In genomic region chr13:67416811-67417210, GRCm38 (mm10) we compare ENCODE assay signal across 33 mouse cellular contexts. TPM values are rescaled to one million over a fixed set of nuclear protein-coding genes. Genes with fewer than 3 reads are reported as not detected.
DNase-seq lines count a peak whose midpoint lies in the region; ATAC-seq and TF ChIP-seq lines count a peak whose summit lies in the region.
"Had no signal": no experiment of that assay in that cellular context is flagged by ENCODE, and none has a peak within 500 bp of the region (broad histone marks: within the 10 kb centered on the region; RNA-seq: fewer than 3 reads in every experiment).

No protein-coding gene starts in this region.

- no peak for DNase-seq in liver, embryonic 14.5 days (ENCODE audit: low read depth in 3 of 3, low spot score in 3 of 3)
- no peak for DNase-seq in liver, postnatal 0 days
- DNase-seq in CH12.LX (ENCODE audit: extremely low read depth), result peak; percentile 9
- DNase-seq in Patski (ENCODE audit: low read depth, low spot score), result no peak
- no peak for DNase-seq in layer of hippocampus, adult 9-10 months (ENCODE audit: low spot score)
- DNase-seq: adrenal gland, postnatal 25 days; cerebellum, adult 11-12 months; cerebellum, postnatal 10 days; gastrocnemius, postnatal 10 days; heart, postnatal 14 days; kidney, adult 2 months; layer of hippocampus, adult 9-11 months; liver, embryonic 13.5 days; right cerebral cortex, postnatal 4 days had no signal

- H3K9me3 ChIP-seq in liver, embryonic 14.5 days (ENCODE audit: control insufficient read depth, low read length), result no peaks in the 10 kb centered on the region
- no peaks in the 10 kb centered on the region for H3K9me3 ChIP-seq in liver, postnatal 0 days (ENCODE audit: low read length)
- H3K9me3 ChIP-seq in CH12.LX (replicated peaks; ENCODE audit: low read length), result no peaks in the 10 kb centered on the region
- H3K9me3 ChIP-seq in hindbrain, embryonic 16.5 days (ENCODE audit: control insufficient read depth, low read length), result no peaks in the 10 kb centered on the region
- H3K9me3 ChIP-seq in hindbrain, embryonic 12.5 days (replicated peaks), result no peaks in the 10 kb centered on the region
- H3K9me3 ChIP-seq: embryonic facial prominence, embryonic 10.5 days; embryonic facial prominence, embryonic 15.5 days; forebrain, embryonic 13.5 days; G1E; hindbrain, embryonic 10.5 days; limb, embryonic 10.5 days; limb, embryonic 15.5 days; liver, embryonic 13.5 days; midbrain, embryonic 10.5 days; midbrain, embryonic 15.5 days had no signal

- H3K27me3 ChIP-seq in liver, embryonic 14.5 days (ENCODE audit: control insufficient read depth, insufficient read depth, low read length), result no peaks in the 10 kb centered on the region
- H3K27me3 ChIP-seq in liver, postnatal 0 days (ENCODE audit: insufficient read depth, low read length), result no peaks in the 10 kb centered on the region
- no peaks in the 10 kb centered on the region for H3K27me3 ChIP-seq in CH12.LX (replicated peaks)
- H3K27me3 ChIP-seq in Patski, result peaks cover 9% of the 10 kb centered on the region
- no peaks in the 10 kb centered on the region for H3K27me3 ChIP-seq in hindbrain, embryonic 16.5 days (replicated peaks; ENCODE audit: control insufficient read depth, insufficient read depth, low read length)
- H3K27me3 ChIP-seq in hindbrain, embryonic 12.5 days, result no peaks in the 10 kb centered on the region
- H3K27me3 ChIP-seq: embryonic facial prominence, embryonic 15.5 days; forebrain, embryonic 13.5 days; limb, embryonic 15.5 days; liver, embryonic 13.5 days; midbrain, embryonic 15.5 days had no signal

- CTCF ChIA-PET in Patski (lab: Charles Lee), result no interaction called here

- POLR2A ChIA-PET in Patski (lab: Charles Lee), result no interaction called here

- dilution Hi-C loops in CH12.LX (cut with MboI; ENCODE audit: extremely low pct_ligation_motif_present, extremely low pct_unique_long_range_greater_than_20kb, low sequenced_read_pairs), result no loop called here

- in situ Hi-C loops in CH12.LX (cut with MboI; ENCODE audit: low pct_ligation_motif_present, low pct_unique_long_range_greater_than_20kb, low sequenced_read_pairs), result no loop called here
- in situ Hi-C loops in Patski (cut with MboI; ENCODE audit: low pct_unique_long_range_greater_than_20kb), result no loop called here

- 0 out of 2 replicates have a peak, but pooled peaks have one; percentile 11 for TF ChIP-seq CTCF in liver, embryonic 14.5 days (IDR thresholded peaks at IDR 0.05; ENCODE audit: low read depth)
- TF ChIP-seq CTCF in liver, postnatal 0 days (IDR thresholded peaks at IDR 0.05; ENCODE audit: low read depth), result no peak
- peak in 1 of 2 experiments; percentile 43; a peak in 2 of 4 replicates for TF ChIP-seq CTCF in CH12.LX (conservative IDR thresholded peaks at IDR 0.05 in 1 of 2, IDR thresholded peaks at IDR 0.05 in 1 of 2; ENCODE audit: low read depth in 2 of 2, low read length in 2 of 2)
- peak; percentile 32 for TF ChIP-seq CTCF in Patski (IDR thresholded peaks at IDR 0.05)

- no peak overlapping the region for H3K4me3 ChIP-seq in liver, embryonic 14.5 days (ENCODE audit: insufficient read depth in 1 of 2, low read depth in 2 of 2, low read length in 2 of 2)
- H3K4me3 ChIP-seq in liver, postnatal 0 days (ENCODE audit: low read depth, low read length), result no peak overlapping the region
- no peak overlapping the region for H3K4me3 ChIP-seq in CH12.LX (replicated peaks in 1 of 3; ENCODE audit: low read depth in 2 of 3, low read length in 2 of 3, poor library complexity in 1 of 3)
- H3K4me3 ChIP-seq in hindbrain, embryonic 16.5 days (ENCODE audit: low read length), result no peak overlapping the region
- no peak overlapping the region for H3K4me3 ChIP-seq in hindbrain, embryonic 12.5 days
- H3K4me3 ChIP-seq: embryonic facial prominence, embryonic 10.5 days; embryonic facial prominence, embryonic 15.5 days; forebrain, embryonic 13.5 days; hindbrain, embryonic 10.5 days; limb, embryonic 10.5 days; limb, embryonic 15.5 days; liver, embryonic 13.5 days; midbrain, embryonic 10.5 days; midbrain, embryonic 15.5 days had no signal

- H3K4me1 ChIP-seq in liver, embryonic 14.5 days (replicated peaks; ENCODE audit: control insufficient read depth in 2 of 2, insufficient read depth in 2 of 2, low read length in 1 of 2), result peaks cover 0 to 2% of the 10 kb centered on the region in 2 experiments; a peak in 1 of 4 replicates
- no peaks in the 10 kb centered on the region for H3K4me1 ChIP-seq in liver, postnatal 0 days (ENCODE audit: insufficient read depth)
- no peaks in the 10 kb centered on the region; a peak in 1 of 4 replicates for H3K4me1 ChIP-seq in CH12.LX (ENCODE audit: control insufficient read depth in 1 of 2, insufficient read depth in 2 of 2)
- peaks cover 8% of the 10 kb centered on the region for H3K4me1 ChIP-seq in hindbrain, embryonic 16.5 days (ENCODE audit: control insufficient read depth, insufficient read depth, low read depth, low read length)
- no peaks in the 10 kb centered on the region for H3K4me1 ChIP-seq in hindbrain, embryonic 12.5 days
- H3K4me1 ChIP-seq: embryonic facial prominence, embryonic 15.5 days had no signal

- H3K9ac ChIP-seq in liver, embryonic 14.5 days (replicated peaks), result no peak overlapping the region
- H3K9ac ChIP-seq in liver, postnatal 0 days (replicated peaks), result no peak overlapping the region
- H3K9ac ChIP-seq in CH12.LX (ENCODE audit: insufficient read depth, low read depth), result no peak overlapping the region
- H3K9ac ChIP-seq in hindbrain, embryonic 16.5 days (ENCODE audit: low read depth, low read length), result no peak overlapping the region
- no peak overlapping the region for H3K9ac ChIP-seq in hindbrain, embryonic 12.5 days
- H3K9ac ChIP-seq: embryonic facial prominence, embryonic 15.5 days; forebrain, embryonic 13.5 days; limb, embryonic 15.5 days; liver, embryonic 13.5 days; midbrain, embryonic 15.5 days had no signal

- no peak overlapping the region for H3K27ac ChIP-seq in liver, embryonic 14.5 days
- no peak overlapping the region for H3K27ac ChIP-seq in liver, postnatal 0 days (ENCODE audit: low read depth)
- no peak overlapping the region for H3K27ac ChIP-seq in CH12.LX (ENCODE audit: insufficient read depth, low read depth)
- H3K27ac ChIP-seq in hindbrain, embryonic 16.5 days (ENCODE audit: low read depth, low read length), result no peak overlapping the region
- H3K27ac ChIP-seq in hindbrain, embryonic 12.5 days, result no peak overlapping the region
- H3K27ac ChIP-seq: embryonic facial prominence, embryonic 10.5 days; embryonic facial prominence, embryonic 15.5 days; forebrain, embryonic 13.5 days; hindbrain, embryonic 10.5 days; limb, embryonic 10.5 days; limb, embryonic 15.5 days; liver, embryonic 13.5 days; macrophage; midbrain, embryonic 10.5 days; midbrain, embryonic 15.5 days had no signal

- WGBS in liver, embryonic 14.5 days (ENCODE audit: insufficient replicate concordance), result 65% methylated on average over 3 of the region's 3 CpGs
- WGBS in liver, postnatal 0 days (ENCODE audit: insufficient replicate concordance), result 74% methylated on average over 3 of the region's 3 CpGs
- 88% methylated on average over 3 of the region's 3 CpGs for WGBS in hindbrain, embryonic 16.5 days
- WGBS in hindbrain, embryonic 12.5 days, result 83% methylated on average over 3 of the region's 3 CpGs

- H3K36me3 ChIP-seq in liver, embryonic 14.5 days (replicated peaks; ENCODE audit: control insufficient read depth, insufficient read depth, low read depth), result no peaks in the 10 kb centered on the region
- H3K36me3 ChIP-seq in liver, postnatal 0 days (replicated peaks; ENCODE audit: insufficient read depth, low read length), result no peaks in the 10 kb centered on the region
- H3K36me3 ChIP-seq in CH12.LX (replicated peaks in 1 of 2; ENCODE audit: control insufficient read depth in 1 of 2, insufficient read depth in 1 of 2, low read length in 1 of 2), result no peaks in the 10 kb centered on the region
- no peaks in the 10 kb centered on the region for H3K36me3 ChIP-seq in hindbrain, embryonic 16.5 days (ENCODE audit: control insufficient read depth, insufficient read depth, low read length)
- no peaks in the 10 kb centered on the region for H3K36me3 ChIP-seq in hindbrain, embryonic 12.5 days
- H3K36me3 ChIP-seq: embryonic facial prominence, embryonic 10.5 days; embryonic facial prominence, embryonic 15.5 days; G1E; hindbrain, embryonic 10.5 days; limb, embryonic 10.5 days; limb, embryonic 15.5 days; liver, embryonic 13.5 days; midbrain, embryonic 10.5 days; midbrain, embryonic 15.5 days had no signal

- H3K4me2 ChIP-seq in liver, embryonic 14.5 days (ENCODE audit: low read depth), result no peak overlapping the region
- H3K4me2 ChIP-seq in liver, postnatal 0 days (ENCODE audit: low read depth, low read length), result no peak overlapping the region
- no peak overlapping the region for H3K4me2 ChIP-seq in CH12.LX (ENCODE audit: insufficient read depth, low read depth, poor library complexity, severe bottlenecking)
- H3K4me2 ChIP-seq in hindbrain, embryonic 16.5 days (ENCODE audit: low read length), result no peak overlapping the region
- no peak overlapping the region for H3K4me2 ChIP-seq in hindbrain, embryonic 12.5 days (replicated peaks)
- H3K4me2 ChIP-seq: embryonic facial prominence, embryonic 15.5 days; forebrain, embryonic 13.5 days; limb, embryonic 15.5 days; liver, embryonic 13.5 days; midbrain, embryonic 15.5 days had no signal

- TF ChIP-seq EP300 in liver, embryonic 14.5 days (IDR thresholded peaks at IDR 0.05; ENCODE audit: low read depth), result no peak
- no peak for TF ChIP-seq EP300 in liver, postnatal 0 days (IDR thresholded peaks at IDR 0.05; ENCODE audit: low read depth)
- TF ChIP-seq EP300 in CH12.LX (IDR thresholded peaks at IDR 0.05; ENCODE audit: low read length), result no peak

- no peak for TF ChIP-seq POLR2A in CH12.LX (IDR thresholded peaks at IDR 0.05; ENCODE audit: low read depth, low read length)

- TF ChIP-seq RAD21 in CH12.LX (IDR thresholded peaks at IDR 0.05; ENCODE audit: low read depth, low read length), result no peak; the same call in 1 of the 2 replicates

- no peak for ATAC-seq in liver, embryonic 14.5 days (ENCODE audit: insufficient read depth)
- ATAC-seq in liver, postnatal 0 days, result no peak
- ATAC-seq in Patski, result no peak
- ATAC-seq in megakaryocyte, adult 5-6 weeks (ENCODE audit: poor library complexity, severe bottlenecking), result peak; percentile 34; the same call in 1 of the 2 replicates
- ATAC-seq in hindbrain, embryonic 16.5 days, result no peak
- ATAC-seq in hindbrain, embryonic 12.5 days (ENCODE audit: low FRiP score), result no peak
- ATAC-seq: forebrain, embryonic 13.5 days; midbrain, embryonic 15.5 days had no signal

- no peaks in the 10 kb centered on the region for H3K79me2 ChIP-seq in CH12.LX (replicated peaks; ENCODE audit: control insufficient read depth, extremely low read depth, insufficient read depth, poor library complexity, severe bottlenecking)

RNA-seq across cellular contexts. Expression of gene Zfp459, which starts 4.4 kb away (rescaled TPM):
- 0.07 and 0.16 TPM in 2 replicates for polyA plus RNA-seq in liver, embryonic 14.5 days (2012; rRNA removed)
- polyA plus RNA-seq in liver, embryonic 14.5 days (2014; fragmentation: Nextera tagmentation; extraction: Ambion mirVana), result 0.17 and 0.42 TPM in 2 replicates
- not detected in 2 replicates for polyA plus RNA-seq in liver, postnatal 0 days (2015; fragmentation: Nextera tagmentation; extraction: Ambion mirVana)
- 0.47 and 0.63 TPM in 2 replicates for total RNA-seq in CH12.LX (2012; rRNA removed)
- 0.12 TPM in 1 of 2 replicates, not detected in the other for total RNA-seq in CH12.LX (2014; rRNA removed)
- not detected in 2 replicates for polyA plus RNA-seq in CH12.LX (2012; ENCODE audit: insufficient read length, low read depth)
- not detected for polyA plus RNA-seq in Patski (2021)
- total RNA-seq in megakaryocyte, adult 5-6 weeks (2015), result 0.30 and 1.5 TPM in 2 replicates
- total RNA-seq in megakaryocyte, adult 5-6 weeks (2017), result 0.11 and 1.1 TPM in 2 replicates
- polyA plus RNA-seq in hindbrain, embryonic 16.5 days (2015; fragmentation: Nextera tagmentation; extraction: Ambion mirVana), result 1.8 TPM in 2 replicates
- polyA plus RNA-seq in hindbrain, embryonic 12.5 days (2016; fragmentation: Nextera tagmentation; extraction: Ambion mirVana), result 1.0 and 1.3 TPM in 2 replicates
- polyA plus RNA-seq: C2C12, G1E had no signal

RNA-seq across cellular contexts. Expression of gene Zfp429, which starts 17.2 kb away (rescaled TPM):
- 0.58 and 1.6 TPM in 2 replicates for polyA plus RNA-seq in liver, embryonic 14.5 days (2012; rRNA removed)
- polyA plus RNA-seq in liver, embryonic 14.5 days (2014; fragmentation: Nextera tagmentation; extraction: Ambion mirVana), result 1.5 and 1.7 TPM in 2 replicates
- 1.4 and 2.1 TPM in 2 replicates for polyA plus RNA-seq in liver, postnatal 0 days (2015; fragmentation: Nextera tagmentation; extraction: Ambion mirVana)
- total RNA-seq in CH12.LX (2012; rRNA removed) (8.3 and 9.0 TPM in 2 replicates), CH12.LX (2014; rRNA removed) (17.4 and 18.2 TPM in 2 replicates)
- polyA plus RNA-seq in CH12.LX (2012; ENCODE audit: insufficient read length, low read depth) (8.0 and 10.5 TPM in 2 replicates), Patski (2021) (6.5 TPM)
- 18.0 and 18.4 TPM in 2 replicates for total RNA-seq in megakaryocyte, adult 5-6 weeks (2015)
- 13.0 and 14.7 TPM in 2 replicates for total RNA-seq in megakaryocyte, adult 5-6 weeks (2017)
- 4.2 and 6.5 TPM in 2 replicates for polyA plus RNA-seq in hindbrain, embryonic 16.5 days (2015; fragmentation: Nextera tagmentation; extraction: Ambion mirVana)
- polyA plus RNA-seq in hindbrain, embryonic 12.5 days (2016; fragmentation: Nextera tagmentation; extraction: Ambion mirVana), result 4.6 and 4.9 TPM in 2 replicates

RNA-seq across cellular contexts. Expression of gene Zfp874a, which starts 34.6 kb away (rescaled TPM):
- polyA plus RNA-seq in liver, embryonic 14.5 days (2012; rRNA removed), result 1.8 and 2.7 TPM in 2 replicates
- polyA plus RNA-seq in liver, embryonic 14.5 days (2014; fragmentation: Nextera tagmentation; extraction: Ambion mirVana), result 5.3 and 5.9 TPM in 2 replicates
- 4.5 and 5.0 TPM in 2 replicates for polyA plus RNA-seq in liver, postnatal 0 days (2015; fragmentation: Nextera tagmentation; extraction: Ambion mirVana)
- 7.1 and 7.6 TPM in 2 replicates for total RNA-seq in CH12.LX (2012; rRNA removed)
- 16.8 and 23.6 TPM in 2 replicates for total RNA-seq in CH12.LX (2014; rRNA removed)
- 6.1 and 6.5 TPM in 2 replicates for polyA plus RNA-seq in CH12.LX (2012; ENCODE audit: insufficient read length, low read depth)
- 11.3 TPM for polyA plus RNA-seq in Patski (2021)
- total RNA-seq in megakaryocyte, adult 5-6 weeks (2015), result 4.1 and 6.9 TPM in 2 replicates
- 8.6 and 9.2 TPM in 2 replicates for total RNA-seq in megakaryocyte, adult 5-6 weeks (2017)
- polyA plus RNA-seq in hindbrain, embryonic 16.5 days (2015; fragmentation: Nextera tagmentation; extraction: Ambion mirVana), result 5.7 and 7.1 TPM in 2 replicates
- 7.1 and 8.3 TPM in 2 replicates for polyA plus RNA-seq in hindbrain, embryonic 12.5 days (2016; fragmentation: Nextera tagmentation; extraction: Ambion mirVana)

RNA-seq across cellular contexts. Expression of gene Zfp456, which starts 41.2 kb away (rescaled TPM):
- 0.19 and 0.22 TPM in 2 replicates for polyA plus RNA-seq in liver, embryonic 14.5 days (2012; rRNA removed)
- polyA plus RNA-seq in liver, embryonic 14.5 days (2014; fragmentation: Nextera tagmentation; extraction: Ambion mirVana), result 0.47 and 0.56 TPM in 2 replicates
- 0.41 and 0.58 TPM in 2 replicates for polyA plus RNA-seq in liver, postnatal 0 days (2015; fragmentation: Nextera tagmentation; extraction: Ambion mirVana)
- total RNA-seq in CH12.LX (2012; rRNA removed) (4.7 and 5.1 TPM in 2 replicates), CH12.LX (2014; rRNA removed) (7.4 and 8.0 TPM in 2 replicates)
- polyA plus RNA-seq in CH12.LX (2012; ENCODE audit: insufficient read length, low read depth) (2.4 and 3.6 TPM in 2 replicates), Patski (2021) (4.8 TPM)
- total RNA-seq in megakaryocyte, adult 5-6 weeks (2015), result 4.5 and 6.4 TPM in 2 replicates
- total RNA-seq in megakaryocyte, adult 5-6 weeks (2017), result 4.0 and 4.5 TPM in 2 replicates
- polyA plus RNA-seq in hindbrain, embryonic 16.5 days (2015; fragmentation: Nextera tagmentation; extraction: Ambion mirVana), result 0.72 and 0.78 TPM in 2 replicates
- polyA plus RNA-seq in hindbrain, embryonic 12.5 days (2016; fragmentation: Nextera tagmentation; extraction: Ambion mirVana), result 0.83 and 0.94 TPM in 2 replicates

RNA-seq across cellular contexts. Expression of gene Gm28041, which starts 41.3 kb away (rescaled TPM):
- polyA plus RNA-seq in liver, embryonic 14.5 days (2012; rRNA removed), result 0.10 TPM in 1 of 2 replicates, not detected in the other
- 0.19 and 0.34 TPM in 2 replicates for polyA plus RNA-seq in liver, embryonic 14.5 days (2014; fragmentation: Nextera tagmentation; extraction: Ambion mirVana)
- 0.42 TPM in 1 of 2 replicates, not detected in the other for polyA plus RNA-seq in liver, postnatal 0 days (2015; fragmentation: Nextera tagmentation; extraction: Ambion mirVana)
- total RNA-seq in CH12.LX (2012; rRNA removed) (1.7 and 2.3 TPM in 2 replicates), CH12.LX (2014; rRNA removed) (0.61 and 1.1 TPM in 2 replicates)
- polyA plus RNA-seq in CH12.LX (2012; ENCODE audit: insufficient read length, low read depth) (1.8 TPM in 1 of 2 replicates, not detected in the other), Patski (2021) (0.90 TPM)
- total RNA-seq in megakaryocyte, adult 5-6 weeks (2015), result 1.6 TPM in 1 of 2 replicates, not detected in the other
- 3.6 and 4.6 TPM in 2 replicates for total RNA-seq in megakaryocyte, adult 5-6 weeks (2017)
- polyA plus RNA-seq in hindbrain, embryonic 16.5 days (2015; fragmentation: Nextera tagmentation; extraction: Ambion mirVana), result not detected in 2 replicates
- not detected in 2 replicates for polyA plus RNA-seq in hindbrain, embryonic 12.5 days (2016; fragmentation: Nextera tagmentation; extraction: Ambion mirVana)
- total RNA-seq: gastrocnemius, postnatal 10 days; left cerebral cortex, postnatal 10 days; neutrophil, adult 5-6 weeks had no signal
- polyA plus RNA-seq: embryonic facial prominence, embryonic 10.5 days; embryonic facial prominence, embryonic 15.5 days; forebrain, embryonic 13.5 days; G1E; gonadal fat pad, adult 2 months; hindbrain, embryonic 10.5 days; large intestine, adult 2 months; limb, embryonic 15.5 days; liver, embryonic 13.5 days; macrophage; midbrain, embryonic 15.5 days; neural tube, embryonic 11.5 days had no signal
